Mouse (Mus musculus) forebrain, embryonic 11.5 days (tissue): ENCODE measurements around the gene Myo3b. TPM values are rescaled to one million over a fixed set of nuclear protein-coding genes. Genes with fewer than 3 reads are reported as not detected.

Source experiments
- ATAC-seq: fragments of 200-750 bp; cut with Nextera tagmentation; replicated peaks from 2 replicates; pipeline ENCODE4 v1.8.0; 2017; ENCODE audit warnings: moderate TSS enrichment; ENCODE audit not compliant: low FRiP score
- DNase-seq: peaks from one replicate; pipeline ENCODE4 v3.0.0-alpha.2; 2017; ENCODE audit warnings: low spot score
- H3K27ac ChIP-seq: fragments of 300-500 bp; sonication (generic); 2 replicates; pipeline ENCODE4 v1.5.1; 2014; ENCODE audit warnings: low read depth, low read length
- H3K27me3 ChIP-seq: fragments of 300-500 bp; sonication (generic); 2 replicates; pipeline ENCODE4 v1.6.1; 2014; ENCODE audit warnings: mild to moderate bottlenecking, low read length, mixed read lengths; ENCODE audit not compliant: control insufficient read depth, insufficient read depth
- H3K36me3 ChIP-seq: fragments of 300-500 bp; sonication (generic); 2 replicates; pipeline ENCODE4 v1.6.1; 2014; ENCODE audit warnings: mild to moderate bottlenecking, low read length, moderate library complexity, mixed read lengths; ENCODE audit not compliant: control insufficient read depth, insufficient read depth
- H3K4me1 ChIP-seq: fragments of 300-500 bp; sonication (generic); replicated peaks from 2 replicates; pipeline ENCODE4 v1.6.1; 2014; ENCODE audit warnings: low read length, mixed read lengths; ENCODE audit not compliant: control insufficient read depth, insufficient read depth
- H3K4me2 ChIP-seq: fragments of 300-500 bp; sonication (generic); 2 replicates; pipeline ENCODE4 v1.6.1; 2014; ENCODE audit warnings: low read depth, mild to moderate bottlenecking, low read length, moderate library complexity, mixed read lengths; ENCODE audit not compliant: severe bottlenecking
- H3K4me3 ChIP-seq: fragments of 300-500 bp; sonication (generic); 2 replicates; pipeline ENCODE4 v1.5.1; 2014; ENCODE audit warnings: low read depth, low read length
- H3K9ac ChIP-seq: fragments of 300-500 bp; sonication (generic); 2 replicates; pipeline ENCODE4 v1.6.1; 2014; ENCODE audit warnings: low read length
- H3K9me3 ChIP-seq: fragments of 300-500 bp; sonication (generic); 2 replicates; pipeline ENCODE4 v1.6.1; 2016; ENCODE audit warnings: low read length, mixed read lengths; ENCODE audit not compliant: control insufficient read depth
- WGBS: fragments of 180-500 bp; shearing (Covaris S2); extraction: QIAGEN DNeasy Blood & Tissue Kit; methylation state at CpG from one replicate; pipeline ENCODE4 v1.1.7; 2014; 5-methylcytosine and 5-hydroxymethylcytosine counted together
- polyA plus RNA-seq: library from polyadenylated mRNA; unstranded; fragments of >200 nt; fragmentation: Nextera tagmentation; extraction: Ambion mirVana; gene quantifications from 2 replicates; pipeline ENCODE4 v1.2.1, GENCODE M21; 2014

The Myo3b gene
- polyA plus RNA-seq, 1 experiment from 2014 or later = not detected

GRCm38 (mm10) chr2:70128590-70128989 lies 89.7 kb downstream of the Myo3b start:
- no peak overlapping the region for H3K4me3 ChIP-seq
- ATAC-seq (no peak), DNase-seq (no peak)
- no peak overlapping the region for H3K9ac ChIP-seq
- WGBS = 75% methylated on average over 6 of the region's 6 CpGs
- H3K4me2 ChIP-seq = no peak overlapping the region
- no peak overlapping the region; the same call in 1 of the 2 replicates for H3K27ac ChIP-seq
- no peaks in the 10 kb centered on the region for H3K9me3 ChIP-seq
- H3K27me3 ChIP-seq = peaks cover 2% of the 10 kb centered on the region; the same call in 1 of the 2 replicates
- peaks cover 3% of the 10 kb centered on the region; the same call in 1 of the 2 replicates for H3K4me1 ChIP-seq
- H3K36me3 ChIP-seq = no peaks in the 10 kb centered on the region

DNA sequence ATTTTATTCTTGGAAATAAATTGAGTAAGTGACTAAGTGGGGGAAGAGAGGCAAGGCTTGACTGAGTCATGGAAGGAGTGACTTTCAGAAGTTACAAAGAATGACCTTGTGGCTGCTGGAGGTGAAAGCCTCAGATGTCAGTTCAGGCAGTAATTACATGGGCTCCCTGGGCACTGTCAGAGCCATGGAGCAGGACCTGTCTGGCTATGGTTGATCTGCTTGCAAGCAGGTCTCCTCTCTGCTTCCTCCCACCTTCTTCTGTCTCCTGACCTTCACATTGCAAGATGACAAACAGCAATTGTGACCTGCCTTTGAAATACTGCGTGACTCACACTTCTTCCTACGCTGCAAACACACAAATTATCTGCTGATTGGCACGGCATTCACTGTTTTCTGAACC lies 90.6 kb downstream of the Myo3b start:
- Histone ChIP-seq H3K27ac (no peak overlapping the region), H3K9ac (no peak overlapping the region), H3K36me3 (no peaks in the 10 kb centered on the region), H3K27me3 (peaks cover 2% of the 10 kb centered on the region; the same call in 1 of the 2 replicates), H3K4me3 (no peak overlapping the region), H3K4me2 (no peak overlapping the region), H3K9me3 (no peaks in the 10 kb centered on the region), H3K4me1 (peaks cover 3% of the 10 kb centered on the region; the same call in 1 of the 2 replicates)
- DNase-seq (no peak), ATAC-seq (no peak)
- 71% methylated on average over 3 of the region's 3 CpGs for WGBS

- Histone ChIP-seq H3K9me3 (no peaks in the 10 kb centered on the region), H3K27ac (no peak overlapping the region), H3K4me1 (peaks cover 1% of the 10 kb centered on the region; the same call in 1 of the 2 replicates), H3K4me2 (no peak overlapping the region), H3K9ac (no peak overlapping the region), H3K36me3 (no peaks in the 10 kb centered on the region), H3K27me3 (peaks cover 2% of the 10 kb centered on the region; the same call in 1 of the 2 replicates), H3K4me3 (no peak overlapping the region)
- DNase-seq = no peak
- 77% methylated on average over 4 of the region's 4 CpGs for WGBS
- ATAC-seq = no peak
Observed at GRCm38 (mm10) chr2:70133281-70133680, 94.4 kb downstream of the Myo3b start.

DNA sequence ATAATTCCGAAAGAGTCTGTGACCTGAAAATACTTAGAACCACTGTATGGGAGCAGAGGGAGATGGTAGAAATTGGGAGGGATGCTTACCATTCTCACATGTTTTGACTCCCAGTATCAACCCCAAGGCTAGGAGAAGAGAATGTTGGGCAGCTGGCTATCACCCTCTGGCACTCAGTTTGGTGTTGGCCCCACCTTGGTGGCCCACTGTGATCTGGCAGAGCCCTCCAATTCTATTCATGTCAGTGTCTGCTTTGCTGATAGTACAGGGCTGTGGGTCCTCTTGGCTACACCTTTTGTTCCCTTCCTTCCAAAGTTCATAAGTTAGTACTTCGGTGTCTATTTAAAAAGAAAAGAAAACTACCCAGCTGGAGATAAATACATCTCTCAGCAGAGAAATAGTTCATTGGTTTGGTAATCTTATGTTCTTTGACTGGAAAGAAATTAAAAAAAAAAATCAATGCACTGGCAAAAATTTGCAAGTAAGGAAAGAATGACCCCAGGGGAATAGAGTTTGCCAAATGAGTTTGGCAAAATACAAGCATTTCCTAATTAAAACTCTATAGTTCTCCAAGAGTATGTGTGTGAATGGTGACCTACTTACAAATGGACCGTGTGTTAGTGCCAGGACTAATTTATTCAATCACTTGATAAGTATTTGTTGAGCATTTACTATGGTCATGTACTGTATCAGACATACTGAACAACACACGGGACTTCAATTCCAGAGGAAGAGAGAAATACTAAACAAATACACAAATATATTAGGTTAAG lies 98.5 kb downstream of the Myo3b start:
- WGBS = 87% methylated on average over 4 of the region's 4 CpGs
- no peak overlapping the region for H3K4me2 ChIP-seq
- H3K9ac ChIP-seq = no peak overlapping the region
- no peak for DNase-seq
- no peaks in the 10 kb centered on the region for H3K4me1 ChIP-seq
- no peak overlapping the region for H3K4me3 ChIP-seq
- H3K9me3 ChIP-seq = no peaks in the 10 kb centered on the region
- H3K27ac ChIP-seq = no peak overlapping the region
- no peak for ATAC-seq
- no peaks in the 10 kb centered on the region for H3K36me3 ChIP-seq
- H3K27me3 ChIP-seq = no peaks in the 10 kb centered on the region

- H3K9ac ChIP-seq = no peak overlapping the region
- 96% methylated on average over 4 of the region's 4 CpGs for WGBS
- no peak overlapping the region for H3K4me3 ChIP-seq
- H3K27ac ChIP-seq = no peak overlapping the region
- DNase-seq = no peak
- ATAC-seq = no peak
- H3K4me1 ChIP-seq = no peaks in the 10 kb centered on the region
- H3K27me3 ChIP-seq = no peaks in the 10 kb centered on the region
- H3K36me3 ChIP-seq = no peaks in the 10 kb centered on the region
- H3K4me2 ChIP-seq = no peak overlapping the region
- H3K9me3 ChIP-seq = no peaks in the 10 kb centered on the region
Observed at GRCm38 (mm10) chr2:70143543-70144188, 104.7 kb downstream of the Myo3b start.

DNA sequence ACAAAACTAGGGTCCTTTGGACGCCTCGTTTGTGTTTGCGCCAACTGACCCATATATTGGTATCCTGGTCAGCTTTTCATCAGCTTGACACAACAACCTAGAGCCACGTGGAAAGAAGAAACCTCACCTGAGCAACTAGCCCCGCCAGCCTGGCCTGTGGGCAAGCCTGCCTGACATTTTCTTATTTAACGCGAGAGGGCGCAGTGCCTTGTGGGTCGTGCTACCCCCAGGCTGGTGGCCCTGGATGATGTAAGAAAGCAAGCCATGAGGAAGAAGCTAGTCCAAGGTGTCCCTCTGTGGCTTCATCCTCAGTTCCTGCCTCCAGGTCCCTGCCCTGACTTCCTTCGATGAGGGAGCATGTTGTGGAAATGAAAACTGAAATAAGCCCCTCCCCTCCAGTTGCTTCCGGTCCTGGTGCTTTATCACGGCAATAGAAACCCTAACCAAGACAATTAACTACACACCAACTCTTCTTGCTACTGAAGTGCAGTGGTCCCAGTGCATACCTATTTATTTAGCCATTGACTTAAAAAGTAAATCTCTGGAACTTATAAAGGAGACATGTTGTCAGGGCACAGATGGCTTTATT lies 108.2 kb downstream of the Myo3b start:
- Histone ChIP-seq H3K36me3 (no peaks in the 10 kb centered on the region), H3K27ac (no peak overlapping the region), H3K27me3 (no peaks in the 10 kb centered on the region), H3K4me3 (no peak overlapping the region), H3K9ac (no peak overlapping the region), H3K4me1 (no peaks in the 10 kb centered on the region), H3K4me2 (no peak overlapping the region), H3K9me3 (no peaks in the 10 kb centered on the region)
- ATAC-seq (no peak), DNase-seq (peak; percentile 60)
- WGBS = 53% methylated on average over 12 of the region's 12 CpGs

GRCm38 (mm10) chr2:70148821-70149510 lies 110.0 kb downstream of the Myo3b start:
- Histone ChIP-seq H3K36me3 (no peaks in the 10 kb centered on the region), H3K4me1 (no peaks in the 10 kb centered on the region)
- WGBS = 74% methylated on average over 13 of the region's 13 CpGs

GRCm38 (mm10) chr2:70150399-70151035 lies 111.6 kb downstream of the Myo3b start:
- Histone ChIP-seq H3K9me3 (no peaks in the 10 kb centered on the region), H3K27me3 (no peaks in the 10 kb centered on the region), H3K4me3 (no peak overlapping the region), H3K9ac (no peak overlapping the region), H3K27ac (peak overlapping the region; percentile 58; the same call in 1 of the 2 replicates), H3K36me3 (no peaks in the 10 kb centered on the region), H3K4me2 (no peak overlapping the region), H3K4me1 (no peaks in the 10 kb centered on the region)
- ATAC-seq = no peak
- 80% methylated on average over 6 of the region's 6 CpGs for WGBS
- DNase-seq = no peak

More at GRCm38 (mm10) chr2:70148821-70149510, 110.0 kb downstream of the Myo3b start:
- Histone ChIP-seq H3K9me3 (no peaks in the 10 kb centered on the region), H3K4me3 (no peak overlapping the region), H3K27ac (no peak overlapping the region), H3K9ac (no peak overlapping the region), H3K4me2 (no peak overlapping the region), H3K27me3 (no peaks in the 10 kb centered on the region)
- DNase-seq = no peak
- ATAC-seq = no peak
